In genomic region chr11:36108970-36109731, GRCm38 (mm10) we compare ENCODE assay signal across 8 mouse cellular contexts.
DNase-seq lines count a peak whose midpoint lies in the region; ATAC-seq lines count a peak whose summit lies in the region.

No protein-coding gene starts in this region.

- no peak overlapping the region for H3K4me2 ChIP-seq in kidney, embryonic 16.5 days (replicated peaks; ENCODE audit: low read depth, low read length)
- H3K4me2 ChIP-seq in neural tube, embryonic 11.5 days (ENCODE audit: low read depth): no peak overlapping the region
- no peak overlapping the region for H3K4me2 ChIP-seq in liver, embryonic 12.5 days

- 35% methylated on average over 12 of the region's 12 CpGs for WGBS in forebrain, embryonic 10.5 days
- 32% methylated on average over 12 of the region's 12 CpGs for WGBS in kidney, embryonic 16.5 days
- WGBS in neural tube, embryonic 11.5 days: 23% methylated on average over 12 of the region's 12 CpGs
- 35% methylated on average over 12 of the region's 12 CpGs for WGBS in liver, embryonic 12.5 days (ENCODE audit: insufficient replicate concordance)

- no peaks in the 10 kb centered on the region for H3K36me3 ChIP-seq in forebrain, embryonic 10.5 days (replicated peaks)
- H3K36me3 ChIP-seq in kidney, embryonic 16.5 days (ENCODE audit: insufficient read depth, low read length): no peaks in the 10 kb centered on the region
- H3K36me3 ChIP-seq in neural tube, embryonic 11.5 days (ENCODE audit: control insufficient read depth, insufficient read depth, low read length): no peaks in the 10 kb centered on the region
- no peaks in the 10 kb centered on the region for H3K36me3 ChIP-seq in liver, embryonic 12.5 days

- H3K9me3 ChIP-seq in forebrain, embryonic 10.5 days: no peaks in the 10 kb centered on the region
- no peaks in the 10 kb centered on the region for H3K9me3 ChIP-seq in kidney, embryonic 16.5 days (ENCODE audit: low read length)
- H3K9me3 ChIP-seq in neural tube, embryonic 11.5 days (ENCODE audit: control insufficient read depth, low read length): no peaks in the 10 kb centered on the region
- no peaks in the 10 kb centered on the region for H3K9me3 ChIP-seq in liver, embryonic 12.5 days (replicated peaks)

- H3K4me1 ChIP-seq in forebrain, embryonic 10.5 days: peaks cover 47% of the 10 kb centered on the region
- H3K4me1 ChIP-seq in kidney, embryonic 16.5 days (ENCODE audit: insufficient read depth, low read length): peaks cover 14% of the 10 kb centered on the region
- H3K4me1 ChIP-seq in neural tube, embryonic 11.5 days (ENCODE audit: control insufficient read depth, insufficient read depth, low read length): peaks cover 22% of the 10 kb centered on the region
- H3K4me1 ChIP-seq in liver, embryonic 12.5 days: no peaks in the 10 kb centered on the region

- peak overlapping the region; percentile 51 for H3K27ac ChIP-seq in forebrain, embryonic 10.5 days
- no peak overlapping the region for H3K27ac ChIP-seq in kidney, embryonic 16.5 days (ENCODE audit: low read length)
- H3K27ac ChIP-seq in neural tube, embryonic 11.5 days (ENCODE audit: low read depth, low read length): peak overlapping the region; percentile 9; the same call in 1 of the 2 replicates
- no peak overlapping the region for H3K27ac ChIP-seq in liver, embryonic 12.5 days

- ATAC-seq in kidney, embryonic 16.5 days (ENCODE audit: low FRiP score, low TSS enrichment): peak; percentile 72
- ATAC-seq in neural tube, embryonic 11.5 days (ENCODE audit: insufficient read depth, low FRiP score, low TSS enrichment): peak; percentile 66
- no peak for ATAC-seq in liver, embryonic 12.5 days
- ATAC-seq in megakaryocyte progenitor cell, adult 5-6 weeks (replicated peaks; ENCODE audit: poor library complexity): no peak

- no peak overlapping the region for H3K9ac ChIP-seq in kidney, embryonic 16.5 days (replicated peaks; ENCODE audit: low read length)
- H3K9ac ChIP-seq in neural tube, embryonic 11.5 days (ENCODE audit: low read length): no peak overlapping the region
- H3K9ac ChIP-seq in liver, embryonic 12.5 days: no peak overlapping the region

- no peak overlapping the region for H3K4me3 ChIP-seq in forebrain, embryonic 10.5 days
- H3K4me3 ChIP-seq in kidney, embryonic 16.5 days (ENCODE audit: low read length): no peak overlapping the region
- no peak overlapping the region for H3K4me3 ChIP-seq in neural tube, embryonic 11.5 days (ENCODE audit: low read depth, low read length)
- H3K4me3 ChIP-seq in liver, embryonic 12.5 days: no peak overlapping the region

- peak; percentile 17 to 20 for DNase-seq in cerebellum, postnatal 14 days
- no peak for DNase-seq in cerebellum, adult 11 months
- DNase-seq in forebrain, embryonic 10.5 days (ENCODE audit: extremely low spot score, low spot score): peak; percentile 67
- peak; percentile 69 for DNase-seq in neural tube, embryonic 11.5 days (ENCODE audit: low spot score)
- DNase-seq in spleen, postnatal 36 days (ENCODE audit: low spot score in 2 of 2): no peak

- H3K27me3 ChIP-seq in forebrain, embryonic 10.5 days (ENCODE audit: poor library complexity, severe bottlenecking): peaks cover 74% of the 10 kb centered on the region
- H3K27me3 ChIP-seq in kidney, embryonic 16.5 days (ENCODE audit: insufficient read depth, low read length): no peaks in the 10 kb centered on the region
- H3K27me3 ChIP-seq in neural tube, embryonic 11.5 days (ENCODE audit: control insufficient read depth, insufficient read depth, low read length): no peaks in the 10 kb centered on the region
- H3K27me3 ChIP-seq in liver, embryonic 12.5 days (replicated peaks): no peaks in the 10 kb centered on the region

Comparison
In these comparisons a context has a peak if more than half of its experiments do, and no peak if none do; other contexts are left out.
1. DNase-seq: peak in cerebellum, postnatal 14 days (2 of 2), forebrain, embryonic 10.5 days (single experiment) and neural tube, embryonic 11.5 days (single experiment); none in cerebellum, adult 11 months (single experiment) and spleen, postnatal 36 days (0 of 2).
2. H3K27ac ChIP-seq: peak in forebrain, embryonic 10.5 days (single experiment) and neural tube, embryonic 11.5 days (single experiment); none in kidney, embryonic 16.5 days (single experiment) and liver, embryonic 12.5 days (single experiment).
3. ATAC-seq: peak in kidney, embryonic 16.5 days (single experiment) and neural tube, embryonic 11.5 days (single experiment); none in liver, embryonic 12.5 days (single experiment) and megakaryocyte progenitor cell, adult 5-6 weeks (single experiment).